Mouse (Mus musculus) cortical plate, adult 2 months (tissue): ENCODE results near the gene D130043K22Rik.

Source experiments
- CTCF ChIP-seq: fragments of 200-500 bp; IDR thresholded peaks from 2 replicates; pipeline ENCODE4 v1.5.1; 2011; ENCODE audit warnings: mild to moderate bottlenecking, control low read depth, low read length; ENCODE audit not compliant: insufficient read depth; ENCODE audit errors: extremely low read depth
- POLR2A ChIP-seq: fragments of 200-500 bp; IDR thresholded peaks from 2 replicates; pipeline ENCODE4 v1.6.1; 2011; ENCODE audit warnings: mild to moderate bottlenecking, low read length, control low read depth; ENCODE audit not compliant: insufficient read depth; ENCODE audit errors: extremely low read depth

GRCm38 (mm10) chr13:24945567-24945966 lies 100.6 kb downstream of the D130043K22Rik start:
- TF ChIP-seq POLR2A (no peak), CTCF (no peak)
